Mouse (Mus musculus) C2C12 (cell line): Measurements from ENCODE around the gene Iqsec1.

Experiments
- CEBPB ChIP-seq: IDR thresholded peaks from one replicate; pipeline ENCODE4 v1.6.1; 2011; ENCODE audit warnings: low read depth, mild to moderate bottlenecking, control low read depth, moderate library complexity
- CTCF ChIP-seq: IDR thresholded peaks from one replicate; pipeline ENCODE4 v1.5.1; 2011; ENCODE audit not compliant: control insufficient read depth, insufficient read depth, insufficient read length
- FOSL1 ChIP-seq: IDR thresholded peaks from one replicate; pipeline ENCODE4 v1.8.0; 2011; ENCODE audit warnings: mild to moderate bottlenecking, low read length; ENCODE audit not compliant: poor library complexity, insufficient read depth, severe bottlenecking
- MAX ChIP-seq: IDR thresholded peaks from one replicate; pipeline ENCODE4 v1.6.1; 2011; ENCODE audit warnings: mild to moderate bottlenecking, control low read depth
- MYOD1 ChIP-seq: IDR thresholded peaks from one replicate; pipeline ENCODE4 v1.6.1; 2011; ENCODE audit warnings: low read depth; ENCODE audit not compliant: control insufficient read depth, insufficient read length
- USF1 ChIP-seq: IDR thresholded peaks from one replicate; pipeline ENCODE4 v1.6.1; 2011; ENCODE audit warnings: low read depth, mild to moderate bottlenecking, control low read depth, moderate library complexity

DNA sequence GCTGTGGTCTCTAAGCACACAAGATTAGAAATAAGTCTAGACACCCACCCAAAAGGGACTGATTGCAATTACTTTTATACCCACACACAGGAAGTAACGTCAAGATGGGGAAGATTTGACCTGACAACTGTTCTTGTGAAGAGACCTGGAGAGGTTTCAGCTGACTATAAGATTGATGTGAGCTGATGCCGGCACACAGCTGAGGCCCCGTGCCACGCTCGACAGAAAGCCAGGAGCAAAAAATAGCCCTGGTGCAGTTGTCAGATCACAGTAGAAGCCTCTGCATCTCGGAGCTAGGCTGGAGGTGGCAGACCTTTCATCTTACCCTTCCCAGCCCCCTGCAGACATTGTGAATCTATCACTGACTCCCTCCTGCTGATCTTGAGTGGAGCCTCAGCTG lies 289.6 kb downstream of the Iqsec1 start:
- TF ChIP-seq MAX (no peak), FOSL1 (no peak), MYOD1 (no peak), CTCF (no peak), USF1 (no peak), CEBPB (no peak)
